Mouse (Mus musculus) forebrain, embryonic 12.5 days (tissue): ENCODE measurements around the gene Nr1h4. TPM values are rescaled to one million over a fixed set of nuclear protein-coding genes. Genes with fewer than 3 reads are reported as not detected.
"Not testable (repeated sequence)": the region's sequence is repeated elsewhere in the genome, so short reads cannot be mapped to it uniquely, and the experiment has no call there.

Source experiments
- ATAC-seq: fragments of 200-750 bp; cut with Nextera tagmentation; 2 replicates; pipeline ENCODE4 v1.8.0; 2017; ENCODE audit warnings: moderate TSS enrichment; ENCODE audit not compliant: low FRiP score
- H3K27ac ChIP-seq: fragments of 300-500 bp; sonication (generic); 2 replicates; pipeline ENCODE4 v1.5.1; 2016; ENCODE audit warnings: mild to moderate bottlenecking
- H3K27me3 ChIP-seq: fragments of 300-500 bp; sonication (generic); 2 replicates; pipeline ENCODE4 v1.6.1; 2016; ENCODE audit warnings: mild to moderate bottlenecking
- H3K36me3 ChIP-seq: fragments of 300-500 bp; sonication (generic); replicated peaks from 2 replicates; pipeline ENCODE4 v1.6.1; 2016; ENCODE audit warnings: mild to moderate bottlenecking
- H3K4me1 ChIP-seq: fragments of 300-500 bp; sonication (generic); 2 replicates; pipeline ENCODE4 v1.6.1; 2016
- H3K4me2 ChIP-seq: fragments of 300-500 bp; sonication (generic); 2 replicates; pipeline ENCODE4 v1.6.1; 2016; ENCODE audit warnings: mild to moderate bottlenecking, moderate library complexity
- H3K4me3 ChIP-seq: fragments of 300-500 bp; sonication (generic); replicated peaks from 2 replicates; pipeline ENCODE4 v1.5.1; 2016; ENCODE audit warnings: mild to moderate bottlenecking
- H3K9ac ChIP-seq: fragments of 300-500 bp; sonication (generic); 2 replicates; pipeline ENCODE4 v1.6.1; 2016; ENCODE audit warnings: mild to moderate bottlenecking
- H3K9me3 ChIP-seq: fragments of 300-500 bp; sonication (generic); 2 replicates; pipeline ENCODE4 v1.6.1; 2016
- WGBS: fragments of 180-500 bp; shearing (Covaris S2); methylation state at CpG from one replicate; pipeline ENCODE4 v1.1.7; 2016; 5-methylcytosine and 5-hydroxymethylcytosine counted together
- polyA plus RNA-seq: library from polyadenylated mRNA; unstranded; fragments of >200 nt; fragmentation: Nextera tagmentation; extraction: Ambion mirVana; gene quantifications from 2 replicates; pipeline ENCODE4 v1.2.1, GENCODE M21; 2016

Gene Nr1h4
- polyA plus RNA-seq, result not detected in 2 replicates

DNA sequence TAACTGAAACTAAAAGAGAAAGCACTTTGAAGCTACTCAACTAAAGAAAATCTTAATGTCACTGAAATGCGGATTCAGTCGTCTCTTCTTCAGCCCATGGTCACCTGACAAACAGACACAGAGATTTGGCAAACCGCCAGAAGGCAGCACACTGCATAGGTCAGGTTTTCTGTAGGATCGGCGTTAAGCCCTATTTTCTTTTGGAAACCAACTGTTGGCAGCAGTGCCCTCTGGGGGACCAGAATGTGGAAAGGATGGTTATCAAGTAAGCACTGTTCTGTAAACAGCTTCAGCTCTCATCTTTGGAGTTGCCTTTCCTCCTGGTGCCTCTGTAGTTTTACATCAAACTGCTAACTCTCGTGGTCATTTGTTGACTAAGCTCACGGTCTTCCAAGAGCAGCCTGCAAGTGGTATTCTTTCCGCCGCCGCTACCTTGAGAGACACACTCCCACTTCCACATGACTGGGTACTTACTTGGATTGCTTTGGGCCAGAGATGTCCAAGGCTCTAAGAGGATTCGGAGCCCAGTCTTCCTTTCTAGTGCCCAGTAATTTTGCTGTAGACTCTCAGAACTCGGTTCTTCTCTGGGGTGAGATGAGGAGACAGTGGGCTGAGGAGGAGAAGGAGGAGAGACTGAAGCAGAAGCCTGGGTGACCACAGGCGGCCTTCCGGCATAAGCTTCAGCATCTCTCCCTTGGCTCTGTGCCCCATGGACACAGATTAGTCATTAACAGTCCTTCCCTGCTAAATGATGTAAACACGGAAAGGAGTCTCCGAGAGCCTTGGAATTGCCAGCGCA lies at the start of gene Nr1h4:
Gene Nr1h4 (minus strand): TSS at position 657 of the 799 bp plus-strand sequence.
- Histone ChIP-seq H3K4me2 (no peak within 1 kb of the TSS), H3K4me3 (no peak within 1 kb of the TSS), H3K4me1 (no peaks in the 10 kb centered on the region), H3K9me3 (no peaks in the 10 kb centered on the region), H3K9ac (no peak within 1 kb of the TSS), H3K36me3 (no peaks in the 10 kb centered on the region), H3K27me3 (no peaks in the 10 kb centered on the region), H3K27ac (no peak within 1 kb of the TSS)
- 80% methylated on average over 17 of the region's 17 CpGs for WGBS
- ATAC-seq, result no peak

DNA sequence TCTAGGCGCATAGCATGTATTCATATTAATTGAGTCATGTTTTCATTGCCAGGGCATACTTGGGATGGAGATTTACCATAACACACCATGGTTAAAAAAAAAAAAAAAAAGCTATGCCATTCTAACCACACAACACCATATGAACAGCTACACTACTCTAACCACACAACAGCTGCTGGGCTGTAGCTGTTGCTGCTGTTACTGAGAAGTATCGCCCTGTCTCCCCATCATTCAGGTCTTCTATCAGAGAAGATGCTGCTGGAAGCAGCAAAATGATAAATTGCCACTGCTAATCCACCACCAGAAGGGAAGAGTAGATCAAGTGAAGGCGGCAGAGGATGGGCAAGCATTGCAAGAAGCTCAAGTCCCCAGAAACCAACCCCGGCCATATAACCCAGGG lies 45.4 kb upstream of the Nr1h4 start:
- Histone ChIP-seq H3K27me3 (no peaks in the 10 kb centered on the region), H3K27ac (no peak overlapping the region), H3K4me2 (no peak overlapping the region), H3K4me1 (no peaks in the 10 kb centered on the region), H3K9me3 (no peaks in the 10 kb centered on the region), H3K4me3 (no peak overlapping the region), H3K36me3 (no peaks in the 10 kb centered on the region), H3K9ac (no peak overlapping the region)
- 96% methylated on average over 4 of the region's 4 CpGs for WGBS
- ATAC-seq, result no peak

DNA sequence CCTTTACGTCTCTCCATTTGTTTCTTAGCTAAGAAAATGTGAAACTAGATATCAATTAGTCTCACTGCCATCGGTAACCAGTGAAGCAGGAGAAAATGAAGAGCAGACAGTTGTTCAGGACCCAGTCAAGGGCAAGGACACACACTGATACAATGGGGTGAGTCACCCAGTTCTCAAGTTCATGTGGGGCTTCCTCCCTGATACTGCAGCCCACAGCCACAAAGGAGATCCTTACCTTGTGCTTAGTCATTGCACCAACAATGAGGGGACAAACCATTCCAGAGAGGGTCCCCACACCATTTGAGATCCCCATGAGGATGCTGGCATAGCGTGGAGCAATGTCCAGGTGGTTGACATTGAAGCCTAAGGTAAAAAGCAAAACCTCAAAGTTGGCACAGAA lies 44.3 kb upstream of the Nr1h4 start:
- no peak for ATAC-seq
- no peaks in the 10 kb centered on the region for H3K9me3 ChIP-seq
- no peaks in the 10 kb centered on the region for H3K4me1 ChIP-seq
- H3K36me3 ChIP-seq, result no peaks in the 10 kb centered on the region
- 86% methylated on average over 3 of the region's 3 CpGs for WGBS
- no peak overlapping the region for H3K9ac ChIP-seq
- H3K27me3 ChIP-seq, result no peaks in the 10 kb centered on the region
- no peak overlapping the region for H3K4me3 ChIP-seq
- no peak overlapping the region for H3K27ac ChIP-seq
- no peak overlapping the region for H3K4me2 ChIP-seq

DNA sequence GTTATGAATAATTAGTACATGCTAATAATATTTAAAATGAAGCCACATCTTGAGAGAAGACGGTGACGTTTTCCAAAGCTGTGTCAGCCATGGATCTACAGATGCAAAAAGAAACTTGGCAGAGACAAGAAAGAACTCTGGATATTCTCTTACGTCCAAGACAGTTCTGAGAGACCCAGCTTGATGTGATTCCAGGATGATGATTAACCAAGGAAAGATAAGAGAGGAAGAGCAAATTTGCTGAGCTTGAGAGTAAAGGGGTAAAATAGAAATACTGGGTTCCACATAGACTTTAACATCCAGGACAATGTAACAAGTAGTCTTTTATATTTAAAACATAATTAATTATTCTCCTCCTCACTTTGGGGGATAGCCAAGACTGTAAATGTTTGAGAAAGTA lies 40.0 kb upstream of the Nr1h4 start:
- ATAC-seq, result no peak
- Histone ChIP-seq H3K36me3 (no peaks in the 10 kb centered on the region), H3K9me3 (no peaks in the 10 kb centered on the region), H3K4me3 (no peak overlapping the region), H3K4me2 (no peak overlapping the region), H3K27ac (no peak overlapping the region), H3K9ac (no peak overlapping the region), H3K4me1 (no peaks in the 10 kb centered on the region), H3K27me3 (no peaks in the 10 kb centered on the region)
- WGBS, result 93% methylated on average over 3 of the region's 3 CpGs

DNA sequence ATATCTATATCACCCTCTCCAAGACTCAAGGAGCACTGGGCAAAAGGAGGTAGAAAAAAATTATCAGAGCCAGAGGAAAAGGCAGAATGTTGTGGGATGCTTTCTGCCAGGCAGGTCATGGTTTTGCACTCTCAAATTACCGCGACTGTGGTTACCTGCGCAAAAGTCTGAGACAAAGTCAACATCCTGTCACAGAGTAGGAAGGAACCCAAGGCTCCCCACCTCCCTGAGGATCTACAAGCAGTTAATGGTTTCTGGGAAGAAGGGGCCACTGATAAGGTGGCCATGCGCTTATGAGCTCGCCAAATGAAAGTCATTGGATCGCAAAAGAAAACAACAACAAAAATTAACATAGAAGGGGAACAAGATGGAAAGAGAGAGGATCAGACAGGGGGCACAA lies 39.6 kb upstream of the Nr1h4 start:
- no peak for ATAC-seq
- H3K4me2 ChIP-seq, result no peak overlapping the region
- H3K9me3 ChIP-seq, result no peaks in the 10 kb centered on the region
- no peak overlapping the region for H3K9ac ChIP-seq
- no peak overlapping the region for H3K27ac ChIP-seq
- WGBS, result 94% methylated on average over 6 of the region's 6 CpGs
- H3K4me1 ChIP-seq, result no peaks in the 10 kb centered on the region
- H3K27me3 ChIP-seq, result no peaks in the 10 kb centered on the region
- H3K36me3 ChIP-seq, result no peaks in the 10 kb centered on the region
- H3K4me3 ChIP-seq, result no peak overlapping the region

DNA sequence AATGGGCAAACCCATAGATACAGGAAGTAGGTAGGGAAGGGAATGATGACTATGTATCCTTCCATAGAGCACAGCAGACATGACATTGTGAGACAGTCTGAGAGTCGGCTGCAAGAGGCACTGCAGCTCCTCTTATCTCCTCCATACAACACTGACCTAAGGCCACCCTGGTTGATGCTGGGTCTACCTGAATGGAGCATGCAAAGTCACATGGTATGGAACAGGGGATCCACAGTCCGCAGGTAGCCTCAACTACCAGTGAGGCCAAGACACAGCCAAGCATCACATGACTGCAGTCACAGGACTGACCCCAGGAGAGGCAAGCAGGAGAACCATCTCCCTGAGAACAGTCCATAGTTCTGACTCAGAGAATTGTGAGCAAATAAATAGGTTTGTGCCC lies 34.0 kb upstream of the Nr1h4 start:
- Histone ChIP-seq H3K9ac (no peak overlapping the region), H3K4me1 (no peaks in the 10 kb centered on the region), H3K4me2 (no peak overlapping the region), H3K27me3 (no peaks in the 10 kb centered on the region), H3K27ac (no peak overlapping the region), H3K9me3 (no peaks in the 10 kb centered on the region), H3K4me3 (no peak overlapping the region), H3K36me3 (no peaks in the 10 kb centered on the region)
- ATAC-seq, result no peak
- WGBS, result 98% methylated on average over 2 of the region's 2 CpGs

DNA sequence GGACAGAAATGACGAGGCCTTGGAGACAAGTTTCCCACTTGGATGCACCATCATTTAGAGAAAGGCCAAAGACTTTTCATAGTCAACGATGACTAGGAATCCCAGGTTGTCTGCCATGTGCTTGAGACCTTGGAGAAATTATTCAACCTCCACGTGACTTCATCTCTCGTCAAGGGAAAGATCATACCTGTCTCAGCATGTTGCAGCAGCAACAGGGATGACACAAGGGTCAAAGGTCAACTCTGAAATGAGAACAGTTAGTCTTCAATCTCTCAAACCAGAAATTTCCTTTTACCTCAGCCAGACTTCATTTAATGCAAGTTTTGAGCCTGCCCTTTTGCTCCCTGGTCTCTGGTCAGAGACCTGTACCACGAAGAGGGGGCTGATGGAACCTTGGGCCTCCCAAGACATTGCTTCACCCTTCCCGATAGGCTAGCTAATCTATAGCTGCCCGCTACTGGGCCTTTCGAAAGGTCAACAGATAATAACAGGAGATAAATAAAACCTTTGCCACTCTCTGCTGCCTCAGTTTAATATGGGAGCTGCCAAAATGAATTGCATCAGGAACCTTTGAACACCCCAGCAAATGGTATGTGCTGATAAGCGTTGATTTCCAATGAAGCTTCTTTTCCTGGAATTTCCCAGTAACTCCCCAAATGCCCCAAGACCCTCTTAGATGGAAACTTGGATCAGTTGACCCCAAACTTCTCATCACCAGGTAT lies 32.1 kb upstream of the Nr1h4 start:
- Histone ChIP-seq H3K4me3 (no peak overlapping the region), H3K27me3 (no peaks in the 10 kb centered on the region), H3K27ac (no peak overlapping the region), H3K36me3 (no peaks in the 10 kb centered on the region), H3K9ac (no peak overlapping the region), H3K4me1 (no peaks in the 10 kb centered on the region), H3K9me3 (no peaks in the 10 kb centered on the region), H3K4me2 (no peak overlapping the region)
- ATAC-seq, result no peak
- 91% methylated on average over 9 of the region's 9 CpGs for WGBS

DNA sequence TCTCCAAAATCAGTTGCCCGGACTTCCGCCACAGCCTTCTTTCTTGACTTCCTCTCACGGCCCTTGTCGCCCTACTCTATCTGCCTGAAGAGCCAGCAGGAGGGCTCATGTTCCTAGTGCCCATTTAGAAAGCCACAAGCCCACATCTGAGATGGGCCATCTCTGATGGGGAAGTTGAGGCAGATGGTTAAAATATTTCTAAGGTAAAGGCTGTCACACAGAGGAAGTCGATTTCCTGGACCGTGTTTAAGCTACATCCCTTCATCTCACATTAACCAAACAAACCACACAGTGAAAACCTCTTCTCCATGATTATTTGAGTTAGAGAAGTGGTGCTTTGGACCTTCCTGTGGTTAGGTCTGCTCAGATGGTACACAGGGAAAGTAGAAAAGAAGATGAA lies 28.7 kb upstream of the Nr1h4 start:
- no peak for ATAC-seq
- H3K36me3 ChIP-seq, result no peaks in the 10 kb centered on the region
- H3K4me2 ChIP-seq, result no peak overlapping the region
- no peaks in the 10 kb centered on the region for H3K4me1 ChIP-seq
- H3K27me3 ChIP-seq, result no peaks in the 10 kb centered on the region
- H3K9me3 ChIP-seq, result no peaks in the 10 kb centered on the region
- no peak overlapping the region for H3K27ac ChIP-seq
- H3K9ac ChIP-seq, result no peak overlapping the region
- WGBS, result 95% methylated on average over 6 of the region's 6 CpGs
- no peak overlapping the region for H3K4me3 ChIP-seq

DNA sequence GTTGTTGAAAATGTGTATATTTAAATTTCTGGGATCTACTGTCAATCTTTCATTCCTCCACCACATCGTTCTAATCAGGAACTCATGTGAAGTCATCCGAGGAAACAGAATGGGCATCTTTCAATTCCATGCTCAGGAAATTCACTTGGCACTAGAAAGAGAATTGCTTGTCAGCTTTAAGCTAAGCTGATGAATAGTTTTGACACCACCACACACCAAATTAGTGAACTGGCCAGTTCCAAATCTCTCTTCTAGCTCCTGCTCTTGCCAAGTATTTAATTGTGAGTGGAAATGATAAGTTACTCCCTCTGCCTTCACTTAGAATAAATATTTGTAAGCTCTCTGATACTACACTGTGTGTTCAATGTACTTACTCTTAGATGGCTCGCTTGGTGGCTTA lies 26.0 kb upstream of the Nr1h4 start:
- Histone ChIP-seq H3K27ac (no peak overlapping the region), H3K9me3 (no peaks in the 10 kb centered on the region), H3K9ac (no peak overlapping the region), H3K4me2 (no peak overlapping the region), H3K27me3 (no peaks in the 10 kb centered on the region), H3K36me3 (no peaks in the 10 kb centered on the region), H3K4me1 (no peaks in the 10 kb centered on the region), H3K4me3 (no peak overlapping the region)
- WGBS, result 70% methylated on average over 3 of the region's 3 CpGs
- ATAC-seq, result no peak

DNA sequence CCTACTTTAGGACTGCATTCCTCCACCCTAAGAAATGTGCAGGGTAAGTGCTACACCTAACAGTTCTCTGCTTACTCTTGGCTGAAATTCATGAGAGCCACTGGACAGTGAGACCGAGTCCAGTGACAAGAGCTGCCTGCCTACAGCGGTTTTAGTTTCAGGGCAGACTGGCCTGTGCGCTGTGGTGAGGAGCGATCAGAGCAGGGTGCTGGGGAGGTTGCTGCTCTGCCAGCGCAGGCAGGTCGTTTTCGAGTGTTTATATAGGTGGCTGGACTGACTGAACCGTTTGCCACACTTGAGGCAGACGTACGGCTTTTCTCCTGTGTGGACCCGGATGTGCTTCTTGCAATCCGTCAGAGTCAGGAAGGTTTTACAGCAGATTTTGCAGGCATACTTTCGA lies 21.5 kb upstream of the Nr1h4 start:
- 91% methylated on average over 13 of the region's 13 CpGs for WGBS
- not testable (repeated sequence) for H3K4me3 ChIP-seq, ATAC-seq, H3K27me3 ChIP-seq, H3K9me3 ChIP-seq, H3K4me2 ChIP-seq, H3K9ac ChIP-seq, H3K36me3 ChIP-seq, H3K27ac ChIP-seq, H3K4me1 ChIP-seq

DNA sequence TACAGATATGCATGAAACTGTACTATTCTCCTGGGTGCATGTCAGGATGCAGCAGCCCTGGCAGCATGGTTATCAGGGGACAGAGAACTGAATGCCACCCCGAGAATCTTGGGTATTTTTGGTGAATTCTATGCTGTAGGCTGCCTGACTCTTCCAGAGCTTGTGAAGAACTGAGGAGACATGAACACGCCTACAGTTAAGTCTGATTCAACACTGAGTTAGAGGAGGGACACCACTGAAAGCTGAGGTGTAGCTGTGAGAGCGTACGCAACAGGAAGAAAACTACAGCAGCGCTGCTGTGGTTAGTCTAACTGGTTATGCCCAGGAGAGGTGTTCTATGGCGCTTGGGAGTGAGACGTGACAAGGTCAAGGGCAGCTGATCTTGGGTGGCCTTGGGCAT lies 20.5 kb upstream of the Nr1h4 start:
- not testable (repeated sequence) for ATAC-seq, H3K9me3 ChIP-seq, H3K9ac ChIP-seq, H3K36me3 ChIP-seq, H3K27me3 ChIP-seq, H3K4me3 ChIP-seq, H3K4me2 ChIP-seq, H3K4me1 ChIP-seq, H3K27ac ChIP-seq
- WGBS, result 90% methylated on average over 7 of the region's 7 CpGs

DNA sequence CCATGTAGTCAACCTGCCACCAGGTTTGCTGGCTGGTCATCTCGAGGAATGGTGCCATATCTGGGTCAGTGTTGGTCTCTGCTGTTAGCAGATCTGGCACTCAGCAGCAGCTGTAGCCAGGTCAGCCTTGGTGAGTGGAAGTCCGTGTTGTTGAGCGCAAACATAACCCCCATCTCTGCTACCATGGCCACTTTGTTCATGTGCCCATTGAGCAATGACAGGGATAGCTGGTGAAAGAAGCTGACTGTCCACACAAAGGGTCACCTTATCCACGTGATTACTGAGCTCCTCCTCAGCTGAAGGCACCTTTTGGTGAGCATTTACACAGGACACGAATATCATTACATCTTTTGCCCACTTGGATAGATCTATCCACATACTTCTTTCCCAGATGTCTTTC lies 19.6 kb upstream of the Nr1h4 start:
- WGBS, result 82% methylated on average over 5 of the region's 5 CpGs
- H3K4me2 ChIP-seq, result no peak overlapping the region
- no peak for ATAC-seq
- no peak overlapping the region for H3K9ac ChIP-seq
- no peaks in the 10 kb centered on the region for H3K9me3 ChIP-seq
- no peaks in the 10 kb centered on the region for H3K27me3 ChIP-seq
- H3K36me3 ChIP-seq, result no peaks in the 10 kb centered on the region
- no peak overlapping the region for H3K27ac ChIP-seq
- H3K4me3 ChIP-seq, result no peak overlapping the region
- H3K4me1 ChIP-seq, result no peaks in the 10 kb centered on the region

DNA sequence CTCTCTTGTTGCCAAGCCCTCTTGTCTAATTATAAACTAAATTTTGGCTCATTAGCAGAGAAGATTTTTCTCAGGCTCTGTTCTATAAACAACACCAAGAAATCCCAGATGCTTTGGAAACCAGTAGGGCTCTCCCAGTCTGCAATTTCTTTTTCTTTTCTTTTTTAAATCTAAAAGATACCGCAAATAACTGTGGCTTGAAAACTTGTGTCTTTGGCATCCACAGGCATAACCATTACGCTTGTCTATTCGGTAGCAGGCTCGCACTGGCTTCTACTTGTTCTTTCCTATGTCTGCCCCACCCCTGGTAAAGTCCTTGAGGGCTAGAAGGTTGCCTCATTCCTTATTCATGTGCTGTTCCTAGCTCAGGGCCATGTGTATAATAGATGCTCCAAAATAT lies 18.3 kb upstream of the Nr1h4 start:
- no peak overlapping the region for H3K4me3 ChIP-seq
- no peaks in the 10 kb centered on the region for H3K4me1 ChIP-seq
- 93% methylated on average over 4 of the region's 4 CpGs for WGBS
- H3K27me3 ChIP-seq, result no peaks in the 10 kb centered on the region
- no peak overlapping the region for H3K27ac ChIP-seq
- no peaks in the 10 kb centered on the region for H3K36me3 ChIP-seq
- H3K4me2 ChIP-seq, result no peak overlapping the region
- H3K9me3 ChIP-seq, result no peaks in the 10 kb centered on the region
- no peak overlapping the region for H3K9ac ChIP-seq
- ATAC-seq, result no peak
